Mouse (Mus musculus) adipocyte (in vitro differentiated cells): ENCODE results near the gene Ipcef1.

ENCODE experiments used
- DNase-seq: peaks from one replicate; pipeline ENCODE4 v3.0.0-alpha.2; 2016; ENCODE audit warnings: low spot score

The Ipcef1 gene

DNA sequence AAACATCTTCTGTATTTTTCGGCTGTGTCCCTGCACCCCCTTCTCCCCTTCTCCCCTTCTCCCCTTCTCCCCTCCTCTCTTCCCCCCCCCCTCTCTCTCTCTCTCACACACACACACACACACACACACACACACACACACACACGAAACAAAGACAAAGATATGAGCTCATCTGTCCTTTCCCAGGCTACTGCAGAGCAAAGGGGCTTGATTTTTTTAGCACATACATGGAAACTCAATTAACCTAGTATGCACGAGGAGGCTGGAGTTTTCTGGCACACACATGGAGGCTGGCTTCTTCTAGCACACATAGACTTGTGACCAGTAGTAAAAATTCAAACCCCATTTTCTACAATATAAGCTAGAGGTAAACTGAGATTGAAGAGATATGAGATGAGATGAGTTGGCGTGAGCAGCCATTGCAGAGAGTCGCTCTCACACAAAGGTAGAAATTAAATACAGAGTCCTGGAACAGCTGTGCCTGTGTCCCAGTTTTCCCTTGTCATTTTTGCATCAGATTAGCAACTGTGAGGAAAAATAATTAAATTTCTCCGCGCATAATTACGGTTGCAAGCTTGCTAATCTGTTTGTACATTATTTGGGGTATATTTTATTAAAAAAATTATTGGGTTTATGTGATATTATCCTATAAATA is 84.6 kb downstream of the Ipcef1 start:
- no peak for DNase-seq

DNA sequence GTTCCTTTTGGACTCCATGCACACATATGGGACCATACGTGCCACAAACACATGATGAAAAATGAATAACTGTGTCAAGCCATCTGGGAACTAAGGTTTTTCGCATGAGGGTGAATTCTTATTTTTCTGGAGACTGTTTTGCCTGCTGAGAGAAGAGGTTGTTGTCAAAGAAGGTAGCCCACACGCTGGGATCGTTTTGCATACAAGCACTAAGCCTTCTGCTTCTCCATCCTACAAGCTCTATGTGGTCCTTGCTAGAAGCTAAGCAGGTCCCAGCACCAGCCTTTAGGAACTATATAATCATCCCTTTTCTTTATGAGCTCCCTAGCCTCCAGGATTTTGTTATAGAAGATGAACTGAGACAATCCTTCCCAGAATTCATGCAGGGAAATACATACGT is 93.5 kb downstream of the Ipcef1 start:
- no peak for DNase-seq

DNA sequence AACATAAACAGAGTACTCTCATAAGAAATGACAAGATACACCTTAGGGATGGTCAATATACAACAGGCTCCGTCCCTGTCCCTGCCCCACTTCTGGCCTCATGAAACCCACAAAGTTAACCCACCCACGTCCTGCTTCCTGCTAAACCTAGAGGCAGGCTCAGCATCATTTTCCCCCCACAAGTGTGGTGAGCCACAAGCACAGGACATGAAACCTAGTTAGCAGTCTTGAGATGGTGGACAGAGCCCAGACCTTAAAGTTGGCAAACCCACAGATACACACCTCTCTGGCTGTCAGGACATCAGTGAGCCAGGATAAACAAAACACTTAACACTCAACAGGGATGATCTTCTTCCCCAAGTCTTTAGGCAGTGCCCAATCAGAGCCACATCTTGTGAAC is 95.9 kb downstream of the Ipcef1 start:
- DNase-seq: no peak

- DNase-seq: no peak
These were observed 97.7 kb downstream of the Ipcef1 start for GRCm38 (mm10) chr10:6954533-6954932.

- no peak for DNase-seq
These were observed 99.2 kb downstream of the Ipcef1 start for GRCm38 (mm10) chr10:6953115-6953514.

- DNase-seq: no peak
These were observed 115.4 kb downstream of the Ipcef1 start for GRCm38 (mm10) chr10:6936671-6937425.

GRCm38 (mm10) chr10:6934776-6935175 is 117.5 kb downstream of the Ipcef1 start:
- no peak for DNase-seq

DNA sequence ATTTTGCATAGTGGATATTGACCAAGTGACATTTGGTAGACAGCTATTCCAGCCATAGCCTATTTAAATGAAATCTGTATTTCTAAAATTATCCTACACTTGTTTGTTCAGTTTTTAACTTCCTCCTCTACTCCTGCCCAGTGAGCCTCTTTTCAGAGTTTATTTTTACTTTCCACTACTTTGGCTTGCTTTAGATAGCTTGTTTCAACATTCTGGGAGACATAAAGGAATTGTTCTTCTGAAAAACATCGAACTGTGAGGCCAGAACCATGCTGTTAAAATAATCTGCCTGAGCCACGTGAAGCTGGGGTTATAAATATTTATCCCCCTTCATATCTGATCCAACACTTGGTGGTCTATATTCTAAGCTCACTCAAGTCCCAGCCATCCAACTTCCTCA is 121.4 kb downstream of the Ipcef1 start:
- DNase-seq: no peak

DNA sequence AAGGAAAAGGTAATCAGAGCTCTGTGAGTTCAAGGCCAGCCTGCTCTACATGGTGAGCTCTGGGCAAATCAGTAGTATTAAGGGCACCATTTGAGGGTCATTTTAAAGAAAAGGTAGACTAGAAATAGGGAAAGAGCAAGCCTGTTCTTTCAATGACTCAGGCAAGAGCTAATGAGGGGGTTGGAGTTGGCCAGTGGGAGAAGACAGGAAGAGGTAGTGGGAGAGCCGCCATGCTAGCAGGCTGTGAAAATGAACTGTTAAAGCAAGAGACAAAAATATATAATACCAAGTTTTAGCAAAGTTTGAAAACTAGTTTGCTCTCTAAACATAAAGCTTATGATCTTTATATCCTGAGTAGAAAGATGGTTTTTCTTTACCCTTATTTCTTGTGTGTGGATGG is 121.9 kb downstream of the Ipcef1 start:
- DNase-seq: no peak

- no peak for DNase-seq
These were observed 123.4 kb downstream of the Ipcef1 start for GRCm38 (mm10) chr10:6928905-6929304.

DNA sequence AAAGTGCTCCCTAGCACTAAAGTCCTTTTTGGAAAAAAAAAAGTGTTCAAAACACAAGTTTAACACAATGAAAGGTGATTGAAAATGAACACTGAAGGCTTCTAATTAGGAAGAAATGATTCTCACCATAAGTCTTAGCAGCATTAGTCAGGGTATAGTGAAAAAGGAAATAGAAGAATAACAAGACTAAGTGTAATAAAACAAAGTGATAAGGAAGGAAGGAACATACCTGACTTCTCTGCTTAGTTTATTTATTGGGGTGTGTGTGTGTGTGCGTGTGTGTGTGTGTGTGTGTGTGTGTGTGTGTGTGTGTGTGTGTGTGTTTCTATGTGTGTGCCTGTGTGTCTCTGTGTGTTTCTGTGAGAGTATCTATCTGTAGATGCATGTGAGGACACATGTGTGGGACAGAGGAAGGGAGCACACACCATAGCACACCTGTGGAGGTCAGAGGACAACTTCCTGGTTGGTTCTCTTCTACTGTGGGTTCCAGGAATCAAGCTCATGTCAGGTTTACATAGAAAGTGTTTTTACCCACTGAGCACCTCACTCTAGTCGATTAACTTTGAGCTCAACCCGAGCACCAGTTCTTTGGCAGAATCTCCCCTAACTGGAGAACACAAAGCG is 124.6 kb downstream of the Ipcef1 start:
- DNase-seq: no peak

- DNase-seq: no peak
These were observed 125.6 kb downstream of the Ipcef1 start for GRCm38 (mm10) chr10:6926724-6927123.

DNA sequence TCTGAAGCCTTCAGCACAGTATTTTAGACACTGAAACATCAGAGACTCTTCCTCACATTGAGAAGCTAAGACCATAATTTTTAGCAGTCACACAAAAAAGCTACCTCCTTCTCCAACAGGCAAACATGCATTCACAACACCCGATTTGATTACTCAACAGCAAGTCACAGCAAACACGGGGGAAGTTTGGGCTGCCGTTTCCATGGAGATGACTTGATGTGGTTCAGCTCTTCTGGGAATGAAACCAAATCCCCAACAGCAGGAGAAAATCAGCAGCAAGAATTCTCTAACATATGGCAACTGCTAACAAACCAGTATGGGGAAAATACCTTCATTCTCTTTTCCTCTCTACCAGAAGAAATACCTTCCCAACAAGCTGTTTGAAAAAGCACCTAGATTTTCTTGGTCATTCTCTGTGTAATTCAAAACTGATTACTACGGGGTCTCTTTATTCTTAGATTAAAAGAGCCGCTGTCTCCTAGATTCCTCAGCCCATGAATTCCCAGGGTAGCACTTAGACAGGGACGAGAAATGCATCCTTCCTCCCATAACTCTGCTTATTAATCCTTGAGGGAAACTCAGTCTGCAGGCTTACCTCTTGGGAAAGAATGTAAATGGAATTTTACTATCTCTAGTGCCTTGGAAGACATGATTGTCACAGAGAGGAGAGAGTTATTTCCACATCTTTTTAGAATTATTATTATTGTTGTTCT is 135.6 kb downstream of the Ipcef1 start:
- peak; percentile 77 for DNase-seq

DNA sequence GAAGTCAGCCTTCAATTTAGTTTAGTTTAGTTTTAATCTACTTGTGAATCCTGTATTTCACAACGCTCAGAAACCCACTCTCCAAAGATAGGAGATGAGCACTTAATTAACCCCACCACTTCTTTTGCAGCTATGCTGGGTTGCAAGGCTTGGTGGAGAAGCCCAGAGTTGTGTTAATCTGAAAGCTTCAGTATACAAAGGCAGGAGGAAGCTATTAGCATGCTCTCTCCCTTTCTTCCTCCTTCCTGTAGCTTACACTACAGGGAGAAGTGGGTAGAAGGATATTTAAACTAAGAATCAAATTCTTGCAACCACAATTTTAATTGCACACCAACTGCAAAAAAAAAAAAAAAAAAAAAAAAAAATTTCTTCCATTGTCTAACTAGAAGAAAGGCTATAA is 136.3 kb downstream of the Ipcef1 start:
- no peak for DNase-seq

- DNase-seq: no peak
These were observed 142.5 kb downstream of the Ipcef1 start for GRCm38 (mm10) chr10:6909763-6910162.

GRCm38 (mm10) chr10:6901819-6902393 is 150.4 kb downstream of the Ipcef1 start:
- no peak for DNase-seq

DNA sequence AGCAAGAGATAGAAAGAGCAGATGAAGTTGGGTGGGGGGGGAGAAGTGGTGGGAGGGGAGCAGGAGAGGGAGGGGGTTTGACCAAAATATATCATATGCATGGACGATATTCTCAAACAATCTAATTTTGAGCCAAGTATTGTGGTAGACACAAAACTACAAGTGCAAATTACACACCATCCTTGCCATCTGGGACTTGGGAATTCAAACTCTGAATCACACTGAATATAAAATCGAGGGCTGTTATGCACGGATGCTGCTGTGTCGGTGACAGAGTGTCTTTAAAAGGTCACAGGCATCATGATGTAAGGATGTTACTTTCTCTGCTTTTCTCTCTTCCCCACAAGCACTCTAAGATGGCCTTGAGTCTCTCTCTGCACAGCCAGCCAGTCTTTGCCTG is 152.2 kb downstream of the Ipcef1 start:
- no peak for DNase-seq

DNA sequence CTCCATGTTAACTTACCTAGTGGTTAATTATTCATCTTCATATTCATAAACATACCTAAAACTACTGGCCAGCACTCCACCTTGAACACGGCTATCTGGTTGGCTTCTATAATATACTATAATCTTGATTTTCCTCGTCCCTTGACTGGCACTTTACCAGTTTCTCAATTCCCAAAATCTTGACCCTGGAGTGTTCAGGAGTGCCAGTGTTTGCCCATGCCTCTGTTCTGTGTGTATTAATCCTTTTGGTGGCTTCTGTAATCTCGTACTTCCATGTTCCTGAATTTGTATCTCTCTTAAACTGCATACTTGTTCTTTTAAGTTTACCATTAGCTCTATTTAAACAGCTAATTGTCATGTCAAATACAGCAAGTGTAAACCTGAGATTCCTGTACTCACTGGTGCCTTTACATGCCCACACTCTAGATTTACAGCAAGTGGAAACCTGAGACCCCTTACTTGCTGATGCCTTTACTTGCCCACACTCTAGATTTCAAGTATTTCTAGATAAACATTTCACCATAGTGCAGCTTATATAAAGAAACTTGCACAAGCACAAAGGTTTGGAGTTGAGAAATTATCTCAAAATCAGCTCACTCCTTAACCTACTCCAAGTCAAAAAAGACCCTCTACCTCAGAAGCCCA is 155.5 kb downstream of the Ipcef1 start:
- DNase-seq: no peak

DNA sequence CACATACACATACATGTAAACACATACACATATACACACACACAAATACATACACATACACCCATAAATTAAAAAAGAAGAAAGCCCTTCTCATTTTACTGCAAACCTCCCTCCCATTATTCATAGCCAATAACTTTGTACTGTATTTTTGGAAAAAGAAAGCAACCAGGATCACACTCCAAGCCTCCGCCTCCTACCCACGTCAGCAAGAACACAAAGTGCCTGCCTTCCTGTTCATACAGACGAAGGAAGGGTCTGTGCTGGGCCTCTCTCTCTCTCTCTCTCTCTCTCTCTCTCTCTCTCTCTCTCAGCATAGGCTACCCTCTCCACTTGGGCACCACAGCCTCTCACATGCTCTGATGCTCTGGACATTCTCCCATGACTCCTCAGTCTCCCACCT is 156.5 kb downstream of the Ipcef1 start:
- DNase-seq: no peak

- no peak for DNase-seq
These were observed 161.8 kb downstream of the Ipcef1 start for GRCm38 (mm10) chr10:6890348-6891009.

GRCm38 (mm10) chr10:6889640-6890245 is 162.5 kb downstream of the Ipcef1 start:
- DNase-seq: peak; percentile 12
